Comparison of ENCODE assay signal across 18 mouse cellular contexts in genomic region chr5:23943534-23943933, GRCm38 (mm10).
"Had no signal": no experiment of that assay in that cellular context is flagged by ENCODE, and none has a peak within 500 bp of the region (broad histone marks: within the 10 kb centered on the region; RNA-seq: fewer than 3 reads in every experiment).

No protein-coding gene starts in this region.

- H3K4me2 ChIP-seq: lung, embryonic 14.5 days; midbrain, embryonic 12.5 days; neural tube, embryonic 13.5 days had no signal

- H3K9ac ChIP-seq: lung, embryonic 14.5 days; midbrain, embryonic 12.5 days; neural tube, embryonic 13.5 days had no signal

- H3K4me1 ChIP-seq: midbrain, embryonic 12.5 days; neural tube, embryonic 13.5 days had no signal

- H3K27ac ChIP-seq: midbrain, embryonic 10.5 days; midbrain, embryonic 12.5 days; neural tube, embryonic 13.5 days had no signal

- H3K4me3 ChIP-seq: midbrain, embryonic 10.5 days; midbrain, embryonic 12.5 days; myocyte; neural tube, embryonic 13.5 days had no signal

- DNase-seq: lung, adult 18-20 months; lung, embryonic 14.5 days; lung, postnatal 10 days; lung, postnatal 4 days; midbrain, embryonic 14.5 days; retina, postnatal 1 day; right cerebral cortex, adult 18-20 months; right cerebral cortex, postnatal 25 days; right cerebral cortex, postnatal 4 days; spleen, adult 18-20 months; thymus, adult 2 months; thymus, postnatal 25 days; thymus, postnatal 4 days had no signal

- ATAC-seq: midbrain, embryonic 16.5 days had no signal

- H3K36me3 ChIP-seq: midbrain, embryonic 10.5 days; midbrain, embryonic 12.5 days; neural tube, embryonic 13.5 days had no signal

- H3K27me3 ChIP-seq: midbrain, embryonic 12.5 days; neural tube, embryonic 13.5 days had no signal

- H3K9me3 ChIP-seq: midbrain, embryonic 10.5 days; midbrain, embryonic 12.5 days; neural tube, embryonic 13.5 days had no signal
